Mouse (Mus musculus) stomach, embryonic 15.5 days (tissue): ENCODE data around the gene Chd4. TPM values are rescaled to one million over a fixed set of nuclear protein-coding genes. Genes with fewer than 3 reads are reported as not detected.

ENCODE experiments used
- microRNA-seq: library from miRNA; unstranded; fragments of <30 nt; microRNA quantifications from one replicate; pipeline ENCODE4, GENCODE M21; 2016
- polyA plus RNA-seq: library from polyadenylated mRNA; unstranded; fragments of >200 nt; fragmentation: Nextera tagmentation; extraction: Ambion mirVana; gene quantifications from 2 replicates; pipeline ENCODE4 v1.2.1, GENCODE M21; 2015

Gene Chd4
- polyA plus RNA-seq, 1 experiment from 2014 or later, result 62.3 TPM

Small RNAs within 50 kb of the gene (microRNA-seq; reads per million reads assigned to microRNA genes)
- not detected for gene Mir7045

Other genes with a start within 250 kb of the Chd4 start
- gene P3h3, start 238.2 kb upstream of the Chd4 start, polyA plus RNA-seq, result 28.4 TPM in 2 replicates
- 1.2 and 1.3 TPM in 2 replicates for gene Gpr162, start 232.0 kb upstream of the Chd4 start, polyA plus RNA-seq
- gene Cd4, start 207.8 kb upstream of the Chd4 start, polyA plus RNA-seq, result 0.41 and 0.64 TPM in 2 replicates
- gene Lag3, start 184.3 kb upstream of the Chd4 start, polyA plus RNA-seq, result 1.5 and 2.4 TPM in 2 replicates
- gene Ptms, start 175.9 kb upstream of the Chd4 start, polyA plus RNA-seq, result 322 and 340 TPM in 2 replicates
- gene Mlf2, start 164.6 kb upstream of the Chd4 start, polyA plus RNA-seq, result 351 and 362 TPM in 2 replicates
- 128 and 153 TPM in 2 replicates for gene Cops7a, start 130.4 kb upstream of the Chd4 start, polyA plus RNA-seq
- gene Pianp, start 99.3 kb upstream of the Chd4 start, polyA plus RNA-seq, result 3.8 and 4.3 TPM in 2 replicates
- gene Zfp384, start 86.8 kb upstream of the Chd4 start, polyA plus RNA-seq, result 17.2 and 19.4 TPM in 2 replicates
- 102 and 115 TPM in 2 replicates for gene Ing4, start 56.2 kb upstream of the Chd4 start, polyA plus RNA-seq
- 9.9 and 11.8 TPM in 2 replicates for gene Acrbp, start 46.3 kb upstream of the Chd4 start, polyA plus RNA-seq
- 4.6 and 5.0 TPM in 2 replicates for gene Lpar5, start 28.1 kb upstream of the Chd4 start, polyA plus RNA-seq
- gene Nop2, start 35.9 kb downstream of the Chd4 start, polyA plus RNA-seq, result 55.6 and 60.1 TPM in 2 replicates
- gene Iffo1, start 49.3 kb downstream of the Chd4 start, polyA plus RNA-seq, result 8.2 and 9.0 TPM in 2 replicates
- gene Gapdh, start 70.5 kb downstream of the Chd4 start, polyA plus RNA-seq, result 1,509 and 1,865 TPM in 2 replicates
- gene Ncapd2, start 95.7 kb downstream of the Chd4 start, polyA plus RNA-seq, result 107 and 108 TPM in 2 replicates
- gene Mrpl51, start 95.8 kb downstream of the Chd4 start, polyA plus RNA-seq, result 231 and 236 TPM in 2 replicates
- 6.0 and 6.3 TPM in 2 replicates for gene Vamp1, start 119.6 kb downstream of the Chd4 start, polyA plus RNA-seq
- gene Tapbpl, start 135.9 kb downstream of the Chd4 start, polyA plus RNA-seq, result 8.0 and 8.8 TPM in 2 replicates
- gene Cd27, start 141.0 kb downstream of the Chd4 start, polyA plus RNA-seq, result 2.2 and 2.5 TPM in 2 replicates
- gene Tuba3a, start 190.1 kb downstream of the Chd4 start, polyA plus RNA-seq, result 0.12 TPM in 2 replicates
- gene Ltbr, start 217.9 kb downstream of the Chd4 start, polyA plus RNA-seq, result 62.7 and 64.5 TPM in 2 replicates
- gene Scnn1a, start 224.7 kb downstream of the Chd4 start, polyA plus RNA-seq, result 3.1 and 3.8 TPM in 2 replicates